Mouse (Mus musculus): Measurements from ENCODE around the gene Mag. TPM values are rescaled to one million over a fixed set of nuclear protein-coding genes. Genes with fewer than 3 reads are reported as not detected.

Gene Mag
- total RNA-seq, 2 experiments from 2014 or later = 1.3 to 3.4 TPM

DNA sequence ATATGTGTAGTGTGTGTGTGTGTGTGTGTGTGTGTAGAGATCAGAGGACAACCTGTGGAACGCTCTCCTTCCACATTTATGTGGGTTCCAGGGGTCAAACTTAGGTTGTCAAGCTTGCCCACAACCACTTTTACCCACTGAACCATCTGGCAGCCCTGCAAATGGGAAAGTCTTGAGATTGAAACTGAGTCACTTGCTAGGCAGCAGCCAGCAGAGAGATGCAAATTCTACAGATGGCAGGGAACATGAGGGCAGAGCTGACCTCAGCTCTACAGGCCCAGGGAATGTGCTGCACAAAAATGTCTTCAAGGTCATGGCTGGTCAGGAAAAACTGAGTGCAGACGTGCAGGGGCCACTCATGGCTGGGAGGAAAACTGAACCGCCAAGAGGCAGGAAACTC lies 33.3 kb downstream of the Mag start:
- intact Hi-C loops (cut with DNase I) = no loop called here

DNA sequence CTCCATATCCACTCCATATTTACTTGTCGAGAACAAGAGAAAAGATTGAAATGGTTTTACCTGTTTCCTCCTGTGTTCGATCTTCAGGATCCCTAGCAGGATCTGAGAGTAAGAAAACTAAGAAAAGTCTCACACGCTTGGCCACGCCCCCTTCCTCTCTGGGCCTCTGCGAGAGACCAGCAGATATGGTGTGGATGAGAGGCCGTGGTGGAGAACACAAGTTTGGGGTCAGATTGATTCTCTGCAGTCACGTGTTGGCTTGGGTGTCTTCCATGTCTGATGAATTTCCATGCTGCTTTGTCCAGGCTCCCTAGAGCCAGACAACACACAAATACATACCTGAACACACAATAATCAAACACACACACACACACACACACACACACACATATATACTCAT lies 34.5 kb downstream of the Mag start, which contains the start of gene Cd22:
TSS of gene Cd22 (minus strand) at position 167 of the 400 bp plus-strand sequence.
- DNase-seq = no peak
- intact Hi-C loops (cut with DNase I) = no loop called here

More for the DNA sequence above, 33.3 kb downstream of the Mag start:
- DNase-seq = no peak

DNA sequence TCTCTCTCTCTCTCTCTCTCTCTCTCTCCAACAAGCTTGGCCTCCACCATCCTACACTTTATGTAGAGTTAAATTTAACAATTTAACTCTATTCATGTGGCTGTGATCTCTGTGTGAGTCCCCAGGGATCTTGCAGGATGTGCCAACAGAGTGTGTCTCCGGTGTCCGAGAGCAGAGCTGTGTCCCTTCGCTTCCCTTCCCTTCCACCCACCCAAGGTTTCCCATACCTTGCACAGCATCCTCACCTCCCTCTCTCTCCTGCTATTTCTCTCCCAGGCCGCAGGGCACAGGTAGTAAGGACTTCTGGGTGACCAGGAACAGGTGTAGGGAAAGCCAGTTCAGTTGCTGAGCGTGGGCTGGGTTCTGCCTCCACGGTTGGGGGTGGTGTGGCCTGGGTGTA lies 35.7 kb downstream of the Mag start:
- intact Hi-C loops (cut with DNase I) = no loop called here
- DNase-seq = no peak

DNA sequence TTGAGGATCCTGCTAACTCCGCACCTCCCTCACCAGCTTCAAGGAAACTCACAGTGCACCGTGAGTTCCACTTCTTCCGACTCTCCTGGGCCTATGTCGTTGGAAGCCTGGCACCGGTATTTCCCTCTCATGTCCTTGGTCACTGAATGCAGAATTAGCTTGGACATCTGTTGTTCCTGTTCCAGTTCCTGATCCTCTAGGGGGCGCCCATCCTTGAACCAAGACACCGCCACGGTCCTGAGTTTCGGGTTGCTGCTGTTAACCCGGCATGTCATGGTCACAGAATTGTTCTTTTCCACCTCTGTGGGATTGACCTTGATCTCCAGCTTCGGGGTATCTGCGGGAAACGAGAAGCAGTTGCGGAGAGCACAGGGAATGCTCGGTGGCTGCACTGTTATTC lies 41.6 kb downstream of the Mag start:
- intact Hi-C loops (cut with DNase I) = no loop called here
- peak; percentile 79 for DNase-seq

DNA sequence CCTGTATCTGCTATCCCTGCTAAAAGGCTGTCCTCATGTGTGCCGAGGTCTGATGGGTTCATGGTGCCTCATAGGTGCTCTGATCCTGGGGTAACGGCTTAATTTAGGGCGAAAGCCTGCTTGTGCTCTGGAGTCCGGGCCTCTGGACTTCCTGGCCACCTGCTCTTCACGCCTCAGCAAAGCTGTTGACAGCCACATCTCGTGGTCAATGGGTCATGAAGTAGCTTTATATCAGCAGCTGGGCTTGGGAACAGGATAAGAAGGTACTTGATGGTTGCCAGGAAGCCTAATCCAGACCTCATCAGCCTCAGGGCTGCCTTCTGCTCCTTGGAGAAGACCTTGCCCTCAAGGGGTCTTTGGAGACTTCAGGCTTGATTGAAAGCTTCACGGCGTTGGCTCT lies 51.3 kb downstream of the Mag start:
- DNase-seq = no peak
- intact Hi-C loops (cut with DNase I) = no loop called here

DNA sequence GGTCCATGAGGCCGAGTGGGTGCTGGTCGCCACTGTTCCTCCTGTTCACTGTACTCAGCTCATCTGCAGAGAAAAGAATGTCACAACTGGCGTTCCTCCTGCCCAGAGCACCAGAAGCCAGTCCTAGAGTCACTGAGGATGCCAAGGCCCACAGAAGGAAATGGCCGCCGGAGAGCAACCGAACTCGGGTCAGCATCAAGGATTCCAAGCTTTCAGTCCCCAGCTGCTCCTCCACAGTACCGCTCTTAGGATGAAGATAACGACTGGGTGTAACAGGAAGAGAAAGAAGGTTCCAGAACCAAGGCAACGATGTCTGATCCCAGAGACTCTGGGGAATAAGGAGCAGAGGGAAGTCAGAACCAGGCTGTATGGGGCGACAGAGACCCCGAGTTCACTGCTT lies 53.2 kb downstream of the Mag start, which contains the start of gene Ffar1:
TSS of gene Ffar1 (minus strand) at position 101 of the 400 bp plus-strand sequence.
- DNase-seq = no peak
- intact Hi-C loops (cut with DNase I) = no loop called here

DNA sequence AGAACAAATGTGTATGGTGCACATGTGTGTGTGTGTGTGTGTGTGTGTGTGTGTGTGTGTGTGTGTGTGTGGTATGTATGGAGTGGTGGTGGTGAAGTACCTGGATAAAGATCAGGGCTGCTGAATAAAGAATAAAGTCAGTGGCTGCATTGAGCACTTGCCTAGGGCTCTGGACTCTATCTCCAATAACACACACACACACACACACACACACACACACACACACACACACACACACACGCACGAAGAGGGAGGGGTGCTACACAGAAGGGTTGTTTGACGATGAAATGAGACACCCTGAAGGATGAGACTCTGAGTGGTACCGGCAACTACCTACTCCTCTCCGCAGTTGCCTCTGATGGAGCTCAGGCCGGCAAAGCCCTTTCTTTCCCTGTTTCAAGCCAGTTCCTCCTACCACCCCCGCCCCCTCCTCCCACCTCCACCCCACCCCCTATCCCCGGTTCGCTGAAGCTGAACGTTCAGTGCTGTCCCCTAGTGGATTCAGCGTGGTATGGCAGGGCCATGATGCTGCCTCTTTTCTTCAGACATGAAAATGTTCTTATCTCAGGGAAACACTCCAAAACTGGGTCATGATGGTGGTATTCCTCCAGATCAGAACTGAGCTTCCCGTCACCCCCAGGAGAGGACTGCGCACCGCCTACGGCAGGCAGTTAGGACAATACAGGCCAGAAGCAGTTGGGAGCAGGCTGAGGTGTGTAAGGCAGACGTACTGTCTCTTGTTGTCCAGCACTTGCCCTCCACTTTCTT lies 54.9 kb downstream of the Mag start:
- intact Hi-C loops (cut with DNase I) = no loop called here
- DNase-seq = peak; percentile 67

DNA sequence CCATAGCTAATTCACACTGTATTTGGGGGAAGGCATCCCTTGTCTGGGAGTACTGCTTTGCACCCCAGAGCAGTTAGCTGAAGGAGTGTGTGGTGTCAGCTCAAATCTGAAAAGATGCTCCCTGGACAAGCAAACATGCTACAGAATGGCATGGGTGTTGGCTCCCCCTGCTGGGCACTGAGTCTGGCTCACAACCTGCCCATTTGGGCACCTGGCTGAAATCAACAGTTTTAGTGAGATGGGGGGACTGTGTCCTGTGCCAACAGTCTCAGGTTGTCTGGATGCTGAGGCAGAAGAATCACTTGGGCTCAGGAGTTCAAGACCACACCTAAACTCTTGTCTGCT lies 55.4 kb downstream of the Mag start:
- intact Hi-C loops (cut with DNase I) = no loop called here
- DNase-seq = peak; percentile 85

DNA sequence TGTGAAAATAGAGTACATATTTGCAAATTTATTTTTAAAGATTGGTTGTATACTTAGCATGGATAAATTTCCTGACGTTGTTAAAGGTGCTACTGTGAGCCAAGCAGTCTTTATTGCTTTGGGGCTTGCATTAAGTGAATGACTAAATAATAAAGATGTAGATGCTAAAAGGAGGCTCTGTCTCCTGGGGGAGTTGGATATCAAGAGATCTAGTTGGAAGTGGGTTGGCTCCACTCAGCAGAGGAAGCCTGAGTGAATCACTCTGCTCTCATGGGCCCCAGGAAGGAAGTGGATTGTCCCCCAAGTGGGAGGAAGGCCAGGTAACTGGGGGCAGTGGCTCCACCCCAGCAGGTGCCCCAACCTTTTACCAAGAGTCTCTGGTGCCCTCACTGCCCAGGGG lies 56.9 kb downstream of the Mag start:
- intact Hi-C loops (cut with DNase I) = no loop called here
- no peak for DNase-seq

DNA sequence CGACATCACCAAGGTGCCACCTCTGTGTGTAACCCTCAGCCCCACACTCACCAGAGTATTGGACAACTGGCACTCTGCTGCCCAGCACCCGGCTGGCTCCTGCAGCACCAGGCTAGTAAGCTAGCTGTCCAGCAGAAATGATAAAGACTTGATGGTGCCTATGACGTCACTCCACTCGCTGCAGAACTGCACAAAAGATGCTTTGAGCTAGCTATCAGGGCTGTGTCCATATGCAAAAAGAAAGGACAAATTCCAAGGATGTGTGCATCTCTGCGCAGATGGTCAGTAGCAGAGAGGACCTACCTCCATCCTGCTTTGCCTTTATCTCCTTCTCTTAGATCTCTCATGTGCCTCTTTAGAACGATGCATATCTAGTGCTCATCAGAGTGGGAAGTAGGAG lies 58.6 kb downstream of the Mag start, which contains the start of gene Ffar3:
TSS of gene Ffar3 (minus strand) at position 101 of the 400 bp plus-strand sequence.
- intact Hi-C loops (cut with DNase I) = no loop called here
- DNase-seq = no peak

DNA sequence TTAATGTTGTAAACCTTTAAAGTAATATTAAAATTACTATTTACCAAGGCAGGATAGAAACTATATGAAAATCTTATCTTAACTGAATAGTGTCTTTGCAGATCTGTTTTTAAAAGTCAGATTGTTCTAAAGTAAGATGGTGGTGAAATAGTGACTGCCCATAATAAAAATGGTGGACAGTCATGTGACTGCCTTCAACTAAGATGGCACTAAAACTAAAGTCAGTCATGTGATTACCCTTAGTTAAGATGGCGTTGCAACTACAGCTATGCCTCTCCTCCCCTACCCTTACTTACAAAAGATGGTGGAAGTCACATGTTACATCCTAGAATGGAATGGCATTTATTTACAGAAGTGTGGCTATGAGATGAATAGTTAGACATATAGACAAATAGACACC lies 63.3 kb downstream of the Mag start:
- intact Hi-C loops (cut with DNase I) = no loop called here
- no peak for DNase-seq

Other genes with a start within 250 kb of the Mag start
- 10 to 100 TPM; 12.7 to 13.3 TPM for gene Haus5, start 249.9 kb downstream of the Mag start, total RNA-seq (2021)
- not detected for gene Pmis2, start 243.3 kb downstream of the Mag start, total RNA-seq (2021)
- gene 2200002J24Rik, start 215.9 kb downstream of the Mag start, total RNA-seq (2021) = not detected
- 1 to 10 TPM; 4.0 to 5.1 TPM for gene Atp4a, start 202.7 kb downstream of the Mag start, total RNA-seq (2021)
- gene Tmem147, start 185.3 kb downstream of the Mag start, total RNA-seq (2021) = 100 to 1,000 TPM; 130 to 146 TPM
- not detected for gene Gapdhs, start 171.2 kb downstream of the Mag start, total RNA-seq (2021)
- 10 to 100 TPM in 1 of 2 experiments, 1 to 10 TPM in 1; 8.5 to 12.2 TPM for gene Sbsn, start 163.4 kb downstream of the Mag start, total RNA-seq (2021)
- 1 to 10 TPM; 1.4 to 1.7 TPM for gene Dmkn, start 151.1 kb downstream of the Mag start, total RNA-seq (2021)
- not detected for gene Krtdap, start 127.0 kb downstream of the Mag start, total RNA-seq (2021)
- not detected for gene Ffar2, start 91.1 kb downstream of the Mag start, total RNA-seq (2021)
- gene Ffar3, start 58.7 kb downstream of the Mag start, total RNA-seq (2021) = not detected
- not detected for gene Ffar1, start 53.3 kb downstream of the Mag start, total RNA-seq (2021)
- gene Cd22, start 34.5 kb downstream of the Mag start, total RNA-seq (2021) = under 1 TPM; 0.44 to 0.48 TPM
- not detected for gene Hamp2, start 9.8 kb upstream of the Mag start, total RNA-seq (2021)
- gene Hamp, start 29.2 kb upstream of the Mag start, total RNA-seq (2021) = not detected
- gene Usf2, start 41.9 kb upstream of the Mag start, total RNA-seq (2021) = 100 to 1,000 TPM in 1 of 2 experiments, 10 to 100 TPM in 1; 92.8 to 105 TPM
- 10 to 100 TPM; 12.5 to 12.8 TPM for gene Lsr, start 58.6 kb upstream of the Mag start, total RNA-seq (2021)
- gene Fam187b, start 58.9 kb upstream of the Mag start, total RNA-seq (2021) = under 1 TPM in 1 of 2 experiments, not detected in 1; 0.42 TPM
- 10 to 100 TPM; 23.5 to 25.4 TPM for gene Fxyd5, start 127.6 kb upstream of the Mag start, total RNA-seq (2021)
- gene Fxyd7, start 136.6 kb upstream of the Mag start, total RNA-seq (2021) = 100 to 1,000 TPM; 108 to 159 TPM
- 1 to 10 TPM; 8.4 to 8.7 TPM for gene Fxyd1, start 142.3 kb upstream of the Mag start, total RNA-seq (2021)
- 1 to 10 TPM; 2.4 to 2.7 TPM for gene Lgi4, start 144.5 kb upstream of the Mag start, total RNA-seq (2021)
- gene Fxyd3, start 161.8 kb upstream of the Mag start, total RNA-seq (2021) = not detected
- gene Hpn, start 200.4 kb upstream of the Mag start, total RNA-seq (2021) = 1 to 10 TPM; 1.4 to 1.6 TPM
- 10 to 100 TPM; 58.6 to 66.7 TPM for gene Scn1b, start 212.1 kb upstream of the Mag start, total RNA-seq (2021)
- 100 to 1,000 TPM; 184 to 195 TPM for gene Gramd1a, start 241.0 kb upstream of the Mag start, total RNA-seq (2021)

All from left cerebral cortex, postnatal 4 days (tissue).